Mouse (Mus musculus) hindbrain, embryonic 14.5 days (tissue): ENCODE measurements around the gene Ano6. TPM values are rescaled to one million over a fixed set of nuclear protein-coding genes. Genes with fewer than 3 reads are reported as not detected.

Source experiments
- ATAC-seq: fragments of 200-750 bp; cut with Nextera tagmentation; 2 replicates; pipeline ENCODE4 v1.8.0; 2017; ENCODE audit warnings: moderate number of reproducible peaks, mild to moderate bottlenecking, moderate TSS enrichment, moderate library complexity; ENCODE audit not compliant: low FRiP score
- DNase-seq: peaks from one replicate; pipeline ENCODE4 v3.0.0-alpha.2; 2015; ENCODE audit warnings: low spot score
- H3K27ac ChIP-seq: fragments of 300-500 bp; sonication (generic); 2 replicates; pipeline ENCODE4 v1.5.1; 2014; ENCODE audit warnings: mild to moderate bottlenecking, moderate library complexity
- H3K27me3 ChIP-seq: fragments of 300-500 bp; sonication (generic); 2 replicates; pipeline ENCODE4 v1.6.1; 2014; ENCODE audit warnings: mild to moderate bottlenecking, low read length, mixed read lengths; ENCODE audit not compliant: control insufficient read depth, insufficient read depth
- H3K36me3 ChIP-seq: fragments of 300-500 bp; sonication (generic); replicated peaks from 2 replicates; pipeline ENCODE4 v1.6.1; 2014; ENCODE audit not compliant: control insufficient read depth, insufficient read depth
- H3K4me1 ChIP-seq: fragments of 300-500 bp; sonication (generic); replicated peaks from 2 replicates; pipeline ENCODE4 v1.6.1; 2014; ENCODE audit warnings: antibody characterized with exemption, low read length, mixed read lengths; ENCODE audit not compliant: control insufficient read depth, insufficient read depth
- H3K4me2 ChIP-seq: fragments of 300-500 bp; sonication (generic); replicated peaks from 2 replicates; pipeline ENCODE4 v1.6.1; 2014; ENCODE audit warnings: mild to moderate bottlenecking, moderate library complexity
- H3K4me3 ChIP-seq: fragments of 300-500 bp; sonication (generic); replicated peaks from 2 replicates; pipeline ENCODE4 v1.5.1; 2014; ENCODE audit warnings: mild to moderate bottlenecking, low read length
- H3K9ac ChIP-seq: fragments of 300-500 bp; sonication (generic); 2 replicates; pipeline ENCODE4 v1.6.1; 2014
- H3K9me3 ChIP-seq: fragments of 300-500 bp; sonication (generic); 2 replicates; pipeline ENCODE4 v1.6.1; 2016; ENCODE audit warnings: low read length; ENCODE audit not compliant: control insufficient read depth
- WGBS: fragments of 180-500 bp; shearing (Covaris S2); extraction: QIAGEN DNeasy Blood & Tissue Kit; methylation state at CpG from one replicate; pipeline ENCODE4 v1.1.7; 2014; 5-methylcytosine and 5-hydroxymethylcytosine counted together
- microRNA-seq: library from miRNA; unstranded; fragments of <30 nt; microRNA quantifications from one replicate; pipeline ENCODE4, GENCODE M21; 2016
- polyA plus RNA-seq: library from polyadenylated mRNA; unstranded; fragments of >200 nt; fragmentation: Nextera tagmentation; extraction: Ambion mirVana; gene quantifications from 2 replicates; pipeline ENCODE4 v1.2.1, GENCODE M21; 2014

The Ano6 gene
- polyA plus RNA-seq, 1 experiment from 2014 or later = 33.2 TPM

- no peak overlapping the region for H3K9ac ChIP-seq
- no peaks in the 10 kb centered on the region for H3K36me3 ChIP-seq
- H3K4me1 ChIP-seq = no peaks in the 10 kb centered on the region
- DNase-seq (no peak), ATAC-seq (no peak)
- H3K9me3 ChIP-seq = peaks cover 6% of the 10 kb centered on the region; the same call in 1 of the 2 replicates
- 90% methylated on average over 16 of the region's 16 CpGs for WGBS
- no peaks in the 10 kb centered on the region for H3K27me3 ChIP-seq
- H3K4me3 ChIP-seq = no peak overlapping the region
- no peak overlapping the region for H3K4me2 ChIP-seq
- peak overlapping the region; percentile 51; the same call in 1 of the 2 replicates for H3K27ac ChIP-seq
Observed at GRCm38 (mm10) chr15:96011640-96012390, 221.2 kb downstream of the Ano6 start.

- DNase-seq (no peak), ATAC-seq (0 out of 2 replicates have a peak, but pooled peaks have one; percentile 31)
- Histone ChIP-seq H3K27ac (peak overlapping the region; percentile 51; the same call in 1 of the 2 replicates), H3K36me3 (no peaks in the 10 kb centered on the region), H3K4me1 (no peaks in the 10 kb centered on the region), H3K4me2 (no peak overlapping the region), H3K27me3 (no peaks in the 10 kb centered on the region), H3K9ac (no peak overlapping the region), H3K9me3 (peaks cover 10% of the 10 kb centered on the region; the same call in 1 of the 2 replicates), H3K4me3 (no peak overlapping the region)
- WGBS = 54% methylated on average over 8 of the region's 8 CpGs
Observed at GRCm38 (mm10) chr15:96012391-96012775, 221.7 kb downstream of the Ano6 start.

DNA sequence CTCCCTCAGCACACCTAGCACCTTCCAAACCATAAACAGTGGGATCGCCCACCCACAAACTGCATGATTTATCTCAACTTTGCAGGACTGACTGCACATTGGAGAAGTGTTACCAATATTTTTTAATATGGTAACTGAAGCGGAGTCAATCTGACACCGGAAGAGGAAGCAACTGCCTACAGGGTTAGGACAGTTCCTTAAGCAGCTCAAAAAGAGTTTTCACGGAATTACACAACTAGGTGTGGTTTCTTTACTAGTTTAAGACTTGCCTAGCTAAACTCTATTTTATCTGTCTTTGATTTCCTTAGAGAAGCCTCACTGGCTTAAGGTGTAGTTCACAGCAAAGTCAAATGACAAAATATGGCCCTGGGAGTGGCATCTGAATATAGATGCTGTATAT is 223.9 kb downstream of the Ano6 start:
- ATAC-seq = no peak
- no peak for DNase-seq
- Histone ChIP-seq H3K4me1 (no peaks in the 10 kb centered on the region), H3K27ac (no peak overlapping the region), H3K9me3 (peaks cover 10% of the 10 kb centered on the region; the same call in 1 of the 2 replicates), H3K9ac (no peak overlapping the region), H3K27me3 (no peaks in the 10 kb centered on the region), H3K4me2 (no peak overlapping the region), H3K36me3 (no peaks in the 10 kb centered on the region), H3K4me3 (no peak overlapping the region)
- 96% methylated on average over 4 of the region's 4 CpGs for WGBS

- Histone ChIP-seq H3K4me2 (no peak overlapping the region), H3K36me3 (no peaks in the 10 kb centered on the region), H3K9ac (no peak overlapping the region), H3K4me1 (no peaks in the 10 kb centered on the region), H3K27ac (no peak overlapping the region), H3K4me3 (no peak overlapping the region), H3K27me3 (no peaks in the 10 kb centered on the region), H3K9me3 (peaks cover 10% of the 10 kb centered on the region; the same call in 1 of the 2 replicates)
- ATAC-seq (no peak), DNase-seq (no peak)
- 85% methylated on average over 3 of the region's 3 CpGs for WGBS
Observed at GRCm38 (mm10) chr15:96020465-96020864, 229.8 kb downstream of the Ano6 start.

GRCm38 (mm10) chr15:96021506-96021905 is 230.9 kb downstream of the Ano6 start:
- no peak overlapping the region for H3K9ac ChIP-seq
- H3K27me3 ChIP-seq = no peaks in the 10 kb centered on the region
- H3K4me3 ChIP-seq = no peak overlapping the region
- WGBS = 55% methylated on average over 10 of the region's 10 CpGs
- ATAC-seq (no peak), DNase-seq (peak; percentile 68)
- peaks cover 7% of the 10 kb centered on the region; the same call in 1 of the 2 replicates for H3K9me3 ChIP-seq
- H3K36me3 ChIP-seq = no peaks in the 10 kb centered on the region
- H3K4me2 ChIP-seq = no peak overlapping the region
- no peaks in the 10 kb centered on the region for H3K4me1 ChIP-seq
- no peak overlapping the region for H3K27ac ChIP-seq

Small RNAs within 50 kb of the gene (microRNA-seq; reads per million reads assigned to microRNA genes)
- gene Gm25070 = not detected

Other genes starting within 250 kb of the Ano6 start
- 8.1 and 9.4 TPM in 2 replicates for gene Dbx2, start 134.9 kb upstream of the Ano6 start, polyA plus RNA-seq